Mouse (Mus musculus) adrenal gland, postnatal 0 days (tissue): ENCODE results near the gene Luzp1. TPM values are rescaled to one million over a fixed set of nuclear protein-coding genes. Genes with fewer than 3 reads are reported as not detected.

Source experiments
- polyA plus RNA-seq: library from polyadenylated mRNA; unstranded; fragments of >200 nt; fragmentation: Nextera tagmentation; extraction: Ambion mirVana; gene quantifications from 2 replicates; pipeline ENCODE4 v1.2.1, GENCODE M21; 2015

The Luzp1 gene
- polyA plus RNA-seq = 38.0 and 46.7 TPM in 2 replicates

DNA sequence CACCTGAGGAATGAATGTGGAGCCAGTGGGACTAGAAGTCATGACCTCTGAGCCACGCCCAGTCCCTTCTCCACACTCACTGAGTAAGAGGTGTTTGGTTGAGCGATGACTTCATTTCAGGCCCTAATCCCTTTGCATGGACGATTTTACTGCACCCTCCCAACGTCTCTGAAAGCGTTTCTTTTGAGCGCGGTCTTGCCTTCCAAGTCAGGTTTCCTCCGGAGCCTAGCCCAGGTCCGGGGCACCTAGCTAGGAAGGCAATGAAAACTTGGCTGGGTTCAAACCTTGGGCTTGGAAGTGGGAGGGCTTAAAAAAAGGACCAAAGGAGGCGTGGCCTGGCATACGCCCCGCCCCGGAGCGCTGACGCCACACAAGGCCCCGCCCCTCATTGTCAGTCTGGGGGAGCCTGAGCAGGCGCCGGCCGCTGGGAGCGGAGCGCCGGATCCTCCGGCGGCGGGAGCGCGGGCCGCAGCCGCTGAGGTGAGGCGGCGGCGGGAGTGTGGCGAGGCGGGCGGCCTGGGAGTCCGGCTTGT lies at the start of gene Luzp1:
Gene Luzp1 (plus strand): TSS at position 391 of the 533 bp plus-strand sequence.

GRCm38 (mm10) chr4:136423224-136423623 lies 46.3 kb upstream of the Luzp1 start, which contains the start of gene Htr1d:
Gene Htr1d (plus strand): TSS chr4:136423524.

DNA sequence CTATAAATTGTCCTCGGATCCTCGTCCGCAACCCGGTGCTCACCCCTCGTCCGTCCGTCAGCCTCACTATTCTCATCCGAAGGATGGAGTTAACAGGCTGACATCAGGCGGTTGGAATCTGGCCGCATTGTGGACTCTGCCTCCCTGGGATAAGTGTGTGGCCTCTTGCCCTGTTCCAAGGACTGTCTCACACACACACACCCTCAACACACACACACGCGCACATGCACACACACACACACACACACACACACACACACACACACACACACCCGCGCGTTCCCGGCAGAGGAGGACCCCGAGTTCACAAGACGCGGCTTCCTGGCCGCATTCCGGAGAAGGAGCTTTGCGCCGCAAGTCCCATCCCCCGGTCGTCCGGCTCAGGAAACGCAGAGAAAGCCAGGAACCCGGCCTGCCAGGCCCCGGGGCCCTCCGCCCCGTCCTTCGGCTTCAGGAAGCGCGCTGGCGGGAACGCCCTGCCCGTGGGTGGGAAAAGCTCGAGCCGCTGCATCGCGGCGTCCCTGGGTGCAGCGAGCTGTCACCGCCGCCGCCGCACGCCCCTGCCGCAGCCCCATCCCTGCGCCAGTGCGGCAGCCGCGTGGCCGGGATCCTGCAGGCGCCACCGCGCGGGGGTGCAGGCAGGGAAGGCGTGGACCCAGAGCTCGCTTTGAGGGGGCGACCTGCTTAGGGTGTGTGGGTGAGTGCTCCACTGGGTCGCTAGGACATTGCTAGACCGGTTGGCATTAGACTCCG lies 7.3 kb upstream of the Luzp1 start, which contains the start of gene 6030445D17Rik:
Gene 6030445D17Rik (plus strand): TSS at position 165 of the 753 bp plus-strand sequence.

DNA sequence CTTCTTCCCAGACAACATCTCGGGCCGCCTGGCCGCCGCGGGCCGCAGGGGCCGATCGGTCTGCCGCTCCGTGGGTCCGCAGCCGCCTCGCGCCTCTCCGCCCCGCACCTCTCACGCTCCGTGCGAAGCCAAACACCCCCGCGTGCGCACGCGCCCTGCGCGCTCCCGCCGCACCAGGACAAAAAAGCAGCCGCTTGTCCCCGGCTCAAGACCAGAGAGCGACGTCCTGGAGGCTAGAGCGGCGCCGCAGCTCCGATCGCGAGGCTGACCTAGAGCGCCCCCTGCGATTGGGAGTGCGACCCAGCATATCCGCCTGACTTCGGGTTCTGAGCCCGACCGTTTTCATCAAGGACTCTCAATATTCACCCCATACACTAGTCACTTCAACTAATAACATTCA lies 133.0 kb downstream of the Luzp1 start, which contains the start of gene Kdm1a:
Gene Kdm1a (minus strand): TSS at position 156 of the 400 bp plus-strand sequence.

Other genes with a start within 250 kb of the Luzp1 start
- 9.7 and 14.1 TPM in 2 replicates for gene Tcea3, start 222.0 kb upstream of the Luzp1 start, polyA plus RNA-seq
- 10.1 and 11.5 TPM in 2 replicates for gene Zfp46, start 185.1 kb upstream of the Luzp1 start, polyA plus RNA-seq
- 66.3 and 85.8 TPM in 2 replicates for gene Hnrnpr, start 158.8 kb upstream of the Luzp1 start, polyA plus RNA-seq
- gene Htr1d, start 46.2 kb upstream of the Luzp1 start, polyA plus RNA-seq = 0.30 and 0.37 TPM in 2 replicates
- 0.32 and 0.46 TPM in 2 replicates for gene 6030445D17Rik, start 7.5 kb upstream of the Luzp1 start, polyA plus RNA-seq
- gene Kdm1a, start 133.0 kb downstream of the Luzp1 start, polyA plus RNA-seq = 22.0 and 24.2 TPM in 2 replicates
- not detected in 2 replicates for gene Tex46, start 140.7 kb downstream of the Luzp1 start, polyA plus RNA-seq
- not detected in 2 replicates for gene Lactbl1, start 152.9 kb downstream of the Luzp1 start, polyA plus RNA-seq